Mouse (Mus musculus) spleen, adult 12 weeks (tissue): ENCODE measurements at regions not wholly inside any gene's neighbourhood (a gene's known extent, or its start where the extent isn't known, plus 50 kb on each side); places are given as distances from the start of the nearest gene placed in this dataset.

Source experiments
- DNase-seq: peaks from one replicate; pipeline ENCODE4 v3.0.0; 2022; ENCODE audit warnings: low spot score

DNA sequence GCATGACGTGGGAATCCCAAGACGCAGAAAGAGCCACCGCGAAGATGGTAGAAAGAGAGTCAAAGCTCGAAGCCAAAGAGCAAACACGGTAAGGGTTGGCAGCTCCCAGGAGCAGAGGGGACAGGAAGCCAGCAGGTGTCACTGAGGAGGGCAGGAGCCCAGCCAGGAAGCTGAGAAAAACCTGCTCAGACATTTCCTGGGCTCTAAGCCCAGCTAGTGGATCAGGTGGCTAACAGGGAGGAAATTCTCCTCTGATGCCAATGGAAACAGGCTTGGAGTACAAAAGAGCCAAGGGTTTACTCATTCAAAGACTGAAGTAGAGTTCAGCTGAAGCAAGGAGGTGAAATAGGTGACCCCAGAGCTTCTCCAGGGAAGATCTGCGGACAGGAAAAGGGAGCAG, 368.9 kb downstream of the Nkx6-1 start:
- no peak for DNase-seq

GRCm38 (mm10) chr5:101294031-101294430, 370.8 kb downstream of the Nkx6-1 start:
- no peak for DNase-seq

DNA sequence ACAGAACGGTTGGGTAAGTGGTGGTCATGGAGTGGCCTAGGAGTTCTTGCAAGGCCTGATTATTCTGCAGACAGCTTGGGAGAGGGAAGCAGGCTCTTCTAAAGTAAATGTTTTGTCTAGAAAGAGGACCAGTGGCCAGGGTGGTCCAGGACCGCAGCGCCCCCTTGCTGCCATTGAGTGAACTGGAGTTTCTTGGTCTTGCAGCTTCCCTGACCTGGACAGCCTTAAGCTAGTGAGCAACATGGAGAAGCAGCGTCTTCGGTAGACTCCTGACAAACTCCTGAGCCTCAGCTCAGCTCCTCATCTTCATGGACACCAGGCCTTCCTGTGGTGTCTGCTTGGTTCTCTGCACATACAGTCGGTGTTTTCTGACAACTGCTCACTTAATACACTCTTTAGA, 376.4 kb downstream of the Nkx6-1 start:
- DNase-seq: no peak

DNA sequence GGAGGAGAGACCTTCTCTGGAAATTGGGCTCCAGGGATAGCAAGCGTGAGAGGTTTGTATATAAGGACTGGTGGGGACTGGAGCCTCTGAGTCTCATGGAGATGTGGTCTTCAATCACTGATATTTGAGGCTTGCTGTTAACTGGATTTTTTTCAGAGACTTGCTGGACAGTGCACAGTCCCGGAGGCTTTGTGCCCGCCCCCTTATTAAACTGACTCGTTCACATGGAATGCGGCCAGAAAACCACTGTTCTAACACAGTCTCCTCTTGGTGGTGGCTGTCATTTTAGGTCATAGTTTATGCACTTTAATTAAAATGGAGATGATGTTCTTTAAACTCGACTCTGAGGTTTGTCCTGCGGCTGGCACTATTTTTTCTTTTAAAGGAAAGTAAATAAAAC, 378.9 kb downstream of the Nkx6-1 start:
- DNase-seq: no peak

- no peak for DNase-seq
These were observed 405.0 kb downstream of the Gpat3 start for GRCm38 (mm10) chr5:101250474-101250873.

DNA sequence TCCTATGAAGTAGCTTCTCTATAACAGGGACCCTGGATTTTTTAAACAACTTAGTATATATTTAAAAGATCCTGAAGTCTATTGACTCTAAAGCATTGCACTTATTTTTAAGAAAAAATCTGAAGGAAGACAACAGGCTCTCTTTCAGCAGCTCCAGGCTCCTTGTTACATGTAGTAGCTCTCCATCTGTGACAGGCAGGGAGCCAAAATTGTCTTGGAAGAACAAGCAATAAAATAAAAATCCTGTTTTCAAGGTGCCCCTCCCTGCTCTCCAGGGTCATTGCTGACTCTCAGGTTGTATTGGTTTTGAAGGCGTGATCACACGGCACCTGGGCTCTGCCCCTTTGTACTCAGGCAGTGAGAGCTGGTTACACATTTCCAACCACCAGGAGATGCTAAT, 397.1 kb downstream of the Gpat3 start:
- DNase-seq: no peak

GRCm38 (mm10) chr5:101239298-101240118, 394.0 kb downstream of the Gpat3 start:
- peak; percentile 2 for DNase-seq

DNA sequence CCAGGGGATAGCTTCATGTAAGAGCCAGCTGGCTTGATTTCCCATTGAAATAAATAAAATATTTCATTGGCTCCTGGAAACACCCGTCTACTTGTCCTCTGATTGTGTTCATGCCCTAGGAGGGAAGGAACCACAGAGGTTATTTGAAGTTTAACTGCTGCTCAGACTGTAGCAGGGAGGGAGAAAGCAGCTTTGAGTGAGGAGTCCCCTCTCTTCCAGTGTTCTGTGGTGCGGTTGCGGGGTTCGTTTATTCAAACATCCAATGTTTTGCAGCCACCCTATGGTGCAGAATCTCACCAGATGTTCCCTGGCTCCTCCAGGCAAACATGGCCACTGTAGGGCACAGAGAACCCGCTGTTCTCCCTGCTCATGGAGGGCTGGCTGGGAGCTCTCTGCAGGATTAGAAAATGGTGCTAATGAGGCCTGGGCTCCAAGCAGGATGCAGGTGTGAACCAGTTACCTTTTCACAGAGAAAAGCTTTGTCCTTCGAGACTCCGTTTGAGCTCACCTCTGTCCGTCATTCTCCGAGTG, 390.7 kb downstream of the Gpat3 start:
- DNase-seq: no peak

GRCm38 (mm10) chr5:101222390-101222789, 376.9 kb downstream of the Gpat3 start:
- DNase-seq: no peak

DNA sequence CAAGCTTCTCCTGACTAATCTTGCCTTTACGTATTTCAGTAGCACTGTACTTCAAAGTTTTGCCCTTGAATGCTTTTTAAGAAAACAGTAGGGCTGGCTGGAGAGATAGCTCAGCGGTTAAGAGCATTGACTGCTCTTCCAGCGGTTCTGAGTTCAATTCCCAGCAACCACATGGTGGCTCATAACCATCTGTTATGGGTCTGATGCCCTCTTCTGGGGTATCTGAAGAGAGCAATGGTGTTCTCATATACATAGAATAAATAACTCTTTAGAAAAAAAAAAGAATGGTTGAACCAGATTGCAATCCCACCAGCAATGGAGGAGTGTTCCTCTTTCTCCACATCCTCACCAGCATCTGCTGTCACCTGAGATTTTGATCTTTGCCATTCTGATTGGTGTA, 372.6 kb downstream of the Gpat3 start:
- DNase-seq: no peak

GRCm38 (mm10) chr5:101216837-101217571, 371.5 kb downstream of the Gpat3 start:
- no peak for DNase-seq

DNA sequence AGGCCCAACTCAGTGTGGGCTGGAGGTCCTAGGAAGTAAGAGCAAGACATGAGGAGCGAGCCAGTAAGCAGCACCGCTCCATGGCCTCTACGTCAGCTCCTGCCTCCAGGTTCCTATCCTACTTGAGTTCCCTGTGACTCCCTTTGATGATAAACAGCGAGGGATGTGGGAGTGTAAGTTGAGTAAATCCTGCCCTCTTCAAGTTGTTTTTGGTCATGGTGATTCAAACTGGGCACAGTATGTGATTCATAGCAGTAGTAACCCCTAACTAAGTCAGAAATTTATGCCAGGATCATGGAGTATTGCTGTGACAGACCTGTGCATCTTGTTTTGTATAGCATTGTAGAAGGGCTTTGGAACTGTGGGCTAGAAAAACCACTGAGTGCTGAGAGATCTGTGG, 366.5 kb downstream of the Gpat3 start:
- no peak for DNase-seq

DNA sequence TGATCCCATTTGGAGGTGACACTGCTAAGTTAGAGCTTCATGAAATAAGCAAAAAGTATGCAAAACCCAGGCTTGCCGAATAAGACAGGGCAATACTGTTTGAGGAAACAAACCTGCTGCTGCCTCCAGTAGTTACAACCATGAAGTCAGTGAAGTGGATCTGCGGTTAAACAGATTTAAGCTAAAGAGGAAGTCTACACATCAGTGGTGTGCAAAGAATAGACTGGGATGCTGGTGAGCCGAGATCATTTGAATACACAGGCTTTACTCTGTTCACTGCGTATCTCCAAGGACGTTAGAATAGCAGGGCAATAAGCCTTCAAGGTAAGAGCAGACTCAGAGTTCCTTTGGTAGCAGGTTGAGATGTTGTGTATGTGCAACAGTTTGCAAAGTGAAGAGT, 362.6 kb downstream of the Gpat3 start:
- DNase-seq: no peak

DNA sequence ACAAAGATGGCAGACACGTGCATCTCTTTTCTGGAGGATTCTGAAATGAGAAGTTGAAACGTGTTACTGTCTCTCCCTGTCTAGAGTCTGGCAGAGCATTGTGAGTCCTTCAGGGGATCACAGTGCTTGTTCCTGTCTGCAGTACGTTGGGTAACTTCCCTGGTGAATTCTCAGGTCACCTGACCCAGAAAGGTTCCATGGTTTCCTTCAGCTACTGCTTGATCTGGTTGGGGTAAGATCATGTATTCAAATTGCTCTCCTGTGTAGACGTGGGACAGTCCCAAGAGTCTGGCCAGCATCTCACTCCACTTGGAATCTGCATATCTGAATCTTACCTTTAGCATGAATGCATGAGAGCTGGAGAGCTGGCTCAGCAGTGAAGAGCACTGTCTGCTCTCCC, 350.0 kb downstream of the Gpat3 start:
- no peak for DNase-seq

GRCm38 (mm10) chr5:101190976-101191375, 345.5 kb downstream of the Gpat3 start:
- no peak for DNase-seq

DNA sequence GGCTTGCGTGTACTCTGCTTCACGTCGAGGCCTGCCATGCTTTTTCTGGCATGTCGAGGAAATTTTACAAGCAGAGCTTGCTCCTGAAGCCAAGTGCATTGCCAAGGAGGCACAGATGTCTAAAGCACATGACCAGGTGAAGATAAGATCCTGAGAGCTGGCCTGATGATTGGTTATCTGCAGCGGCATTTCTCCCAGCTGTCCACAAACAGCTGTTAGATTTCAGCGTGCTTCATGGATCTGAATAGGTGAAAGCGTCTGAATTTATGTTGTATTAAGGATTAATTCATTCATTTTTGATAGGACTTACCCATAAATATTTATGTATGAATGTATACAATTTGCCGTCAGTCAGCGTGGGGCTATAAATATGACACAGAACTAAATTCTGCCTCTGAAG, 327.7 kb downstream of the Gpat3 start:
- DNase-seq: no peak

DNA sequence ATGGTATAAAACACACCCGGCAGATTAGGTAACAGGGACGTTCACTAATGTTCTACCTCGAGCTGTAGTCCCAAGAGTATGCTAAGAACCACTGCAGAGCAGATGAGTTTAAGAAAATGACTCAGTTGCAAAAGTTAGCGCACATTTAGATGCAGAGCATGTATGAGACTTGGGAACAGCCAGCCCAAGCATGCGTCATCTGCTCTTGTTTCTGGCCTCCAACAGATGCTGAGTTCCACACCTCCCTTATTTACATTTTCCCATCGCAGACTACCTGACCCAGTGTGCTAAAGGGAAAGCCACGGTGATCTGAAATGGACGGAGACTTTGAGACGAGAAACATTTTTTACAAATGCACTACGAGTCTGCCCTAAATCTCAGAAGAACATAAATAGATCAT, 327.3 kb downstream of the Gpat3 start:
- no peak for DNase-seq

- no peak for DNase-seq
These were observed 323.6 kb downstream of the Gpat3 start for GRCm38 (mm10) chr5:101169074-101169473.

GRCm38 (mm10) chr5:101163624-101164213, 318.2 kb downstream of the Gpat3 start:
- no peak for DNase-seq

GRCm38 (mm10) chr5:101163112-101163511, 317.6 kb downstream of the Gpat3 start:
- no peak for DNase-seq

- no peak for DNase-seq
These were observed 311.9 kb downstream of the Gpat3 start for GRCm38 (mm10) chr5:101157416-101157815.

GRCm38 (mm10) chr5:101146345-101146744, 300.8 kb downstream of the Gpat3 start:
- no peak for DNase-seq

GRCm38 (mm10) chr5:101124941-101125453, 279.5 kb downstream of the Gpat3 start:
- DNase-seq: no peak
